Mouse (Mus musculus) cortical plate, adult 2 months (tissue): ENCODE measurements around the gene Arhgef17.

Experiments used
- CTCF ChIP-seq: fragments of 200-500 bp; IDR thresholded peaks from 2 replicates; pipeline ENCODE4 v1.5.1; 2011; ENCODE audit warnings: mild to moderate bottlenecking, control low read depth, low read length; ENCODE audit not compliant: insufficient read depth; ENCODE audit errors: extremely low read depth
- POLR2A ChIP-seq: fragments of 200-500 bp; IDR thresholded peaks from 2 replicates; pipeline ENCODE4 v1.6.1; 2011; ENCODE audit warnings: mild to moderate bottlenecking, low read length, control low read depth; ENCODE audit not compliant: insufficient read depth; ENCODE audit errors: extremely low read depth

GRCm38 (mm10) chr7:100851481-100852356 lies 80.2 kb downstream of the Arhgef17 start:
- TF ChIP-seq CTCF (no peak), POLR2A (no peak)
